Comparison of ENCODE assay signal across 10 mouse cellular contexts in the genomic region with DNA sequence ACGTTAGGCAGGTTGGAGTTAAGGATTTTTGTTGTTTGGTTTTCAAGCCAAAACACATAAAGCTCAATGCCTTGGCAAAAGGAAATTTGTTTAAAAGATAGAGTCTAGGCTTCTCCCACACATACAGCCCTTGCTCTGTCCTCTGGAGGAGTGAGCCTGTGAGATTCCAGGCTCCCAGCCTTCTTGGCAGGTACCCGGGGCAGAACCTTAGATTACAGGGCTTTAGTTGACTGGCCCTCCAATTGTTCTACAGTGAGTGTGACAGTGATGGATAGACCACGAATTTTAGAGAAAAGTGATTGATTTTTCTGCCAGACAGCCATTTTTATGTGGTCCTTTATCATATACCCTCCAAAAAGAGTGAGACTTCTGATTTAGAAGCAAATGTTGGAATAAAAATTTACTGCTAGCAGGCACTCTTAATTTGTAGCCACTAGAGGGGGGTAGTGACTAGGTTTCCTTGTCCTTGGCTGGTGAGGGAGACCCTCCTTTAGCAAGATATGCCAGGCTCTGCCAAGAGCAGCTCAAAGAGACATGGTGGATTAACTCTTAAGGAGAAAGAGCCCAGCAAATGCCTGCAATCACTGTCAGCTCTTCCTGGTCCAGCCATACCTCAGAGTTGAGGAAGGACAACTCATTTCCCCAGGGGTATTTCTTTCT.
DNase-seq lines count a peak whose midpoint lies in the region; ATAC-seq lines count a peak whose summit lies in the region.
"Had no signal": no experiment of that assay in that cellular context is flagged by ENCODE, and none has a peak within 500 bp of the region (broad histone marks: within the 10 kb centered on the region; RNA-seq: fewer than 3 reads in every experiment).

No protein-coding gene starts in this region.

- 0 out of 2 replicates have a peak, but pooled peaks have one; percentile 28 for ATAC-seq in limb, embryonic 13.5 days (ENCODE audit: low FRiP score, low read depth)

- H3K27ac ChIP-seq in limb, embryonic 13.5 days, result no peak overlapping the region
- H3K27ac ChIP-seq in limb, embryonic 10.5 days, result no peak overlapping the region
- H3K27ac ChIP-seq: embryonic facial prominence, embryonic 12.5 days; lung, embryonic 15.5 days had no signal

- DNase-seq in limb, embryonic 10.5 days (ENCODE audit: low spot score), result no peak
- peak; percentile 75 for DNase-seq in brain, adult 2 months (ENCODE audit: low read depth, low spot score)
- DNase-seq in frontal cortex, postnatal 36 days (ENCODE audit: low spot score in 2 of 2), result peak; percentile 30 to 72
- peak; percentile 35 to 60 for DNase-seq in left cerebral cortex, adult 9 months (ENCODE audit: low spot score in 2 of 2)
- DNase-seq in retina, postnatal 1 day, result peak; percentile 81
- no peak for DNase-seq in urinary bladder, adult 18-20 months (ENCODE audit: low spot score in 2 of 2)
- DNase-seq in thymus, postnatal 36 days, result no peak

- H3K4me3 ChIP-seq in limb, embryonic 13.5 days, result no peak overlapping the region
- no peak overlapping the region for H3K4me3 ChIP-seq in limb, embryonic 10.5 days
- H3K4me3 ChIP-seq: embryonic facial prominence, embryonic 12.5 days; lung, embryonic 15.5 days had no signal

- H3K9ac ChIP-seq in limb, embryonic 13.5 days, result no peak overlapping the region
- H3K9ac ChIP-seq: embryonic facial prominence, embryonic 12.5 days; lung, embryonic 15.5 days had no signal

- no peaks in the 10 kb centered on the region for H3K9me3 ChIP-seq in limb, embryonic 13.5 days
- no peaks in the 10 kb centered on the region for H3K9me3 ChIP-seq in limb, embryonic 10.5 days (replicated peaks)
- H3K9me3 ChIP-seq: embryonic facial prominence, embryonic 12.5 days; lung, embryonic 15.5 days had no signal

- H3K27me3 ChIP-seq in limb, embryonic 13.5 days, result peaks cover 7% of the 10 kb centered on the region
- no peaks in the 10 kb centered on the region for H3K27me3 ChIP-seq in limb, embryonic 10.5 days (ENCODE audit: low read depth, poor library complexity, severe bottlenecking)
- H3K27me3 ChIP-seq: embryonic facial prominence, embryonic 12.5 days; lung, embryonic 15.5 days had no signal

- H3K36me3 ChIP-seq in limb, embryonic 13.5 days, result no peaks in the 10 kb centered on the region
- H3K36me3 ChIP-seq in limb, embryonic 10.5 days, result no peaks in the 10 kb centered on the region
- H3K36me3 ChIP-seq: embryonic facial prominence, embryonic 12.5 days; lung, embryonic 15.5 days had no signal

- H3K4me2 ChIP-seq in limb, embryonic 13.5 days (replicated peaks), result no peak overlapping the region
- H3K4me2 ChIP-seq: embryonic facial prominence, embryonic 12.5 days; lung, embryonic 15.5 days had no signal

- 43% methylated on average over 3 of the region's 3 CpGs for WGBS in limb, embryonic 13.5 days
- WGBS in limb, embryonic 10.5 days, result 45% methylated on average over 3 of the region's 3 CpGs

- peaks cover 6% of the 10 kb centered on the region for H3K4me1 ChIP-seq in limb, embryonic 13.5 days
- no peaks in the 10 kb centered on the region for H3K4me1 ChIP-seq in limb, embryonic 10.5 days
- H3K4me1 ChIP-seq: embryonic facial prominence, embryonic 12.5 days had no signal

Comparison
In these comparisons a context has a peak if more than half of its experiments do, and no peak if none do; other contexts are left out.
1. DNase-seq: peak in brain, adult 2 months (single experiment), frontal cortex, postnatal 36 days (2 of 2), left cerebral cortex, adult 9 months (2 of 2) and retina, postnatal 1 day (single experiment); none in limb, embryonic 10.5 days (single experiment), urinary bladder, adult 18-20 months (0 of 2) and thymus, postnatal 36 days (0 of 2).